Mouse (Mus musculus): ENCODE measurements around the gene Anapc16. TPM values are rescaled to one million over a fixed set of nuclear protein-coding genes. Genes with fewer than 3 reads are reported as not detected.

The Anapc16 gene
- polyA plus RNA-seq, 1 experiment from 2014 or later = 30.3 TPM

DNA sequence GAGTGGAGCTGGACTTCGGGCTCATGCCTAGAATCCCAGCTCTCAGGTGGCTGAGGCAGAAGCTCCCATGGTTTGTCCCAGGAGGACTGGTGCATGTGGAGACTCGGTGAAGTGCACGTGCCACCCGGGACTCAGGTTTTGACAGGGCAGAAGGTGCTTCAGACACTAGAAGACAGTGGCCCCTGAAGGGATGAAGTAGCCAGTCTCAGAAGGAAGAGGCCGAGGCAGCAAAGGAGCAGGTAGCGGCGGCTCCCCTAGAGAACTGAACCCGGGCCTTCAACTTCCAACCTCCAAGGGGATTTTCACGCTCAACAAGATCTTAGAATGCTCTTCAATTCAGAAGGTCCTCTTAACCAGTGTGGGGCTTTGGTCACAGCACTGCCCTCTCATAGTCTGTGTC lies 12.5 kb downstream of the Anapc16 start:
- WGBS (ENCODE audit: missing documents) = 97% methylated on average over 9 of the region's 9 CpGs
- Histone ChIP-seq H3K79me2 (ENCODE audit: inconsistent target) (no peaks in the 10 kb centered on the region; the same call in 1 of the 2 replicates), H3K27ac (no peak overlapping the region), H3K36me3 (ENCODE audit: inconsistent target) (peaks cover 55% of the 10 kb centered on the region), H3K4me3 (ENCODE audit: inconsistent target) (no peak overlapping the region)

- Histone ChIP-seq H3K36me3 (ENCODE audit: inconsistent target) (peaks cover 46% of the 10 kb centered on the region), H3K4me3 (ENCODE audit: inconsistent target) (no peak overlapping the region), H3K79me2 (ENCODE audit: inconsistent target) (no peaks in the 10 kb centered on the region; the same call in 1 of the 2 replicates), H3K27ac (no peak overlapping the region)
- WGBS (ENCODE audit: missing documents) = 96% methylated on average over 4 of the region's 4 CpGs
Measured at GRCm38 (mm10) chr10:59988036-59988435, 14.9 kb downstream of the Anapc16 start.

DNA sequence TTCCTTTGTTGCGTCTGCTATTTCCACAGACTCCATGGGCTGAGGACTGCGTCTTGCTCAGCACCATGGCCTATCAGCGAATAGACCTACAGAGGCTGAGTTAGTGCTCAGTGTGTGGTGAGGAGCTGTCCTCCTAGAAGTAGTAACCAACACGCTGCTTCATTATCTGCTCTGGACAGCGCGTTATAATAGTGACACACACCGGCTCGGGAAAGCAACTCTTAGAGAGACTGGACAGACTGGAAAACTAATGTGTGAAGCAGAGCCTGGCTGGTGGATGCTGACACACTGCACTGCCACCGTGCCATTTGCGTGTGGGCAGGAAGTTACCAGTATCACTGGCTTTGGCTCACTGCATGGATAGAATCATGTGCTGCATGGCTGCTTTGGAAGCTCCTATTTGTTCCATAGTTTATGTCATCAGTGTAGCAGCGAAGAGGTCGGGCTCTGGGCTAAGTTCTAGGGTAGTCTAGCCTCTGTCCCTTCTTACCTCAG lies 20.5 kb downstream of the Anapc16 start:
- Histone ChIP-seq H3K27ac (no peak overlapping the region), H3K4me3 (ENCODE audit: inconsistent target) (no peak overlapping the region), H3K36me3 (ENCODE audit: inconsistent target) (peaks cover 6% of the 10 kb centered on the region; the same call in 1 of the 2 replicates), H3K79me2 (ENCODE audit: inconsistent target) (no peaks in the 10 kb centered on the region)
- WGBS (ENCODE audit: missing documents) = 87% methylated on average over 12 of the region's 12 CpGs

GRCm38 (mm10) chr10:59981792-59982191 lies 21.1 kb downstream of the Anapc16 start:
- 87% methylated on average over 9 of the region's 9 CpGs for WGBS (ENCODE audit: missing documents)
- H3K4me3 ChIP-seq (ENCODE audit: inconsistent target) = no peak overlapping the region
- H3K36me3 ChIP-seq (ENCODE audit: inconsistent target) = no peaks in the 10 kb centered on the region
- no peaks in the 10 kb centered on the region for H3K79me2 ChIP-seq (ENCODE audit: inconsistent target)
- 0 out of 2 replicates have a peak overlapping the region, but pooled peaks have one; percentile 51 for H3K27ac ChIP-seq

- Histone ChIP-seq H3K27ac (peak overlapping the region; percentile 51), H3K4me3 (ENCODE audit: inconsistent target) (no peak overlapping the region), H3K79me2 (ENCODE audit: inconsistent target) (no peaks in the 10 kb centered on the region), H3K36me3 (ENCODE audit: inconsistent target) (no peaks in the 10 kb centered on the region)
- WGBS (ENCODE audit: missing documents) = 5% methylated on average over 4 of the region's 4 CpGs
Measured at GRCm38 (mm10) chr10:59981336-59981735, 21.6 kb downstream of the Anapc16 start.

- peak overlapping the region; percentile 51 for H3K27ac ChIP-seq
- H3K4me3 ChIP-seq (ENCODE audit: inconsistent target) = no peak overlapping the region
Measured at GRCm38 (mm10) chr10:59980815-59981244, 22.1 kb downstream of the Anapc16 start.

GRCm38 (mm10) chr10:59978873-59979743 lies 23.8 kb downstream of the Anapc16 start:
- 71% methylated on average over 11 of the region's 11 CpGs for WGBS (ENCODE audit: missing documents)
- Histone ChIP-seq H3K27ac (no peak overlapping the region), H3K4me3 (ENCODE audit: inconsistent target) (no peak overlapping the region)

More at GRCm38 (mm10) chr10:59980815-59981244, 22.1 kb downstream of the Anapc16 start:
- Histone ChIP-seq H3K36me3 (ENCODE audit: inconsistent target) (no peaks in the 10 kb centered on the region), H3K79me2 (ENCODE audit: inconsistent target) (no peaks in the 10 kb centered on the region)
- 3% methylated on average over 6 of the region's 6 CpGs for WGBS (ENCODE audit: missing documents)

GRCm38 (mm10) chr10:59978401-59978800 lies 24.5 kb downstream of the Anapc16 start:
- no peak overlapping the region for H3K4me3 ChIP-seq (ENCODE audit: inconsistent target)
- no peaks in the 10 kb centered on the region for H3K79me2 ChIP-seq (ENCODE audit: inconsistent target)
- H3K36me3 ChIP-seq (ENCODE audit: inconsistent target) = no peaks in the 10 kb centered on the region
- peak overlapping the region; percentile 21 for H3K27ac ChIP-seq
- WGBS (ENCODE audit: missing documents) = 78% methylated on average over 2 of the region's 2 CpGs

More at GRCm38 (mm10) chr10:59978873-59979743, 23.8 kb downstream of the Anapc16 start:
- Histone ChIP-seq H3K79me2 (ENCODE audit: inconsistent target) (no peaks in the 10 kb centered on the region), H3K36me3 (ENCODE audit: inconsistent target) (no peaks in the 10 kb centered on the region)

DNA sequence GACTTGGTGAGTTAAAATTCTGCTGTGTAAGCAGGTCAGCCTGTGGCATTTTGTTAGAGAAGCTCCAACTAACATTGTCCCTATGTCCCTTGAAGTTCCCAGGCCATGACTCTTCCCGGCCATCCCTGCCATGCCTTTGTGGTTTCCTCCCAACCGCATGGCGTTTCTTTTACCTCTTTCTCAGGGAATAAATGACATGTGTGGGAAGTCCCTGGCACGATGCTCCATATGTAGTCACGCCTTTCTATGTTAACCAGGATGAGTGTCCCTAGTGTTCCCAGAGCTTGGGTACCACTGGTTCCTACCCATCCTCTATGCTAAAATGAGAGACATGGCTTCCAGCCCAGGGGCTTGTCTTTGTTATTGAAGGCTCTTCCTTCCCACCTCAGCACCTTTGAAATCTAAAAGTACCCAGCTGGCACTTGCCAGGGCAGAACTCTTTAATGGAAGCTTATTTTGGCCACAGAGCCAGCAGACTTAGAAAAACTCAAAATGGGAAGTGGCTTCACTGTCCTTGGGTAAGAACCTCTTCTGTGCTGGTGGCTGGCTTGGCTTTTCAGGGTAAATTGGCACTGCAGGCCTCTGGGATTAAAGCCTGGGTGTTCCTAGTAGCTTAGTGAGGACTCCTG lies 25.1 kb downstream of the Anapc16 start:
- no peaks in the 10 kb centered on the region for H3K36me3 ChIP-seq (ENCODE audit: inconsistent target)
- 86% methylated on average over 5 of the region's 5 CpGs for WGBS (ENCODE audit: missing documents)
- no peaks in the 10 kb centered on the region for H3K79me2 ChIP-seq (ENCODE audit: inconsistent target)
- no peak overlapping the region for H3K4me3 ChIP-seq (ENCODE audit: inconsistent target)
- H3K27ac ChIP-seq = peak overlapping the region; percentile 21

DNA sequence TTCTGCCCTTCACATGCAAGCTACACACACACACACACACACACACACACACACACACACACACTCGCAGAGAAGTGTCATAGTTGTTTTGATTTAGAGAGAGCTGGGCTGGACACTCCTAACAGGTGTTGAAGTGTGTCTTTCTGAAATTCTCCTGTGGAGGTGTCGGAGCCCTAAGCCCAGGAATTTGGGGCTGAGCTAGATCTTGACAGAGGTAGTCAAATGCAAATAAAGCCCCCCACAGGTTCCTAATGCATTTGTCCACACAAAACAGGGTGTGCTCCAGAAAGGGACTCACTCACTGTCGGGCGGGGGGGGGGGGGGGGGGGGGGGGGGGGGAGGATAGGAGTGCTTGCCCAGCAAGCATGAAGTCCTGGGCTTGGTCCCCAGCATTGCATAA lies 25.8 kb downstream of the Anapc16 start:
- Histone ChIP-seq H3K79me2 (ENCODE audit: inconsistent target) (no peaks in the 10 kb centered on the region), H3K36me3 (ENCODE audit: inconsistent target) (no peaks in the 10 kb centered on the region), H3K27ac (no peak overlapping the region), H3K4me3 (ENCODE audit: inconsistent target) (no peak overlapping the region)
- WGBS (ENCODE audit: missing documents) = 89% methylated on average over 1 of the region's 4 CpGs

DNA sequence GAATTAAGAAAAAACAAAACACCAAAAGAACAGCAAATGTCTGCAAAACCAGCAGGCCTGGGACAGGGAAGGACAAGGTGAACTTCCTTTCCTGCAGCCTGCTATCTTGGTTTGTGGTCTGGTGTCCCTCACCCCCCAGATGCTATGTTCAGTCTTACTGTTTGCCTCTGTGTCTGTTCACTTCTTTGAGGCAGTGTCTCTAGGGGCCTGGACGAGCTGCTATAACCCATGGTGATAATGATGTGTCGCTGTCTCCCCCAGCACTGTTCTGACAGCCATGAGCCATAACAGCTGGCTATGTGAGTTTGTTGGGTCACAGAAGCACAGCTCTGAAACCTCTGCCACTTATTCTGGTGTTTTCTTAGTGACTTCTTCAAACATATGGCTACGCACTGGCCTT lies 28.1 kb downstream of the Anapc16 start:
- WGBS (ENCODE audit: missing documents) = 68% methylated on average over 3 of the region's 3 CpGs
- Histone ChIP-seq H3K36me3 (ENCODE audit: inconsistent target) (no peaks in the 10 kb centered on the region), H3K4me3 (ENCODE audit: inconsistent target) (no peak overlapping the region), H3K79me2 (ENCODE audit: inconsistent target) (no peaks in the 10 kb centered on the region), H3K27ac (no peak overlapping the region)

GRCm38 (mm10) chr10:59974191-59974664 lies 28.7 kb downstream of the Anapc16 start:
- H3K27ac ChIP-seq = no peak overlapping the region
- WGBS (ENCODE audit: missing documents) = 34% methylated on average over 6 of the region's 6 CpGs
- H3K4me3 ChIP-seq (ENCODE audit: inconsistent target) = no peak overlapping the region
- no peaks in the 10 kb centered on the region for H3K36me3 ChIP-seq (ENCODE audit: inconsistent target)
- H3K79me2 ChIP-seq (ENCODE audit: inconsistent target) = no peaks in the 10 kb centered on the region

DNA sequence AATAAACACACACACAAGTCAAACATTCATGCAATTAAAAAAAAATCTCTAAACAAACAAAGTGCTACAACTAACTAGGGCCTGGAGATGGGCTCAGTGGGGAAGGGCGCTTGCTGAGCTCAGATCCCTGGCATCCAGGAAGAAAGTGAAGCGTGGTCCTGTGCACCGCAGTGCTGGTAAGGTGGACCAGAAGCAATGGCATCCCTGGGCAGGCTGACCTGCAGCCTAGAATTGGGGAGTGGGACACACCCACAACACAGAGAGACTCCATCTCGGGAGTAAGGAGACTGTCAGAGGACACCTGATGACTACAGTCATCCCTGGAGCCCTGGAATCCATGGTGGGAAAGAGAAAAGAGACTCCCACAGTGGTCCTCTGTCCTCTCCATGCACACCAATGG lies 29.5 kb downstream of the Anapc16 start:
- Histone ChIP-seq H3K36me3 (ENCODE audit: inconsistent target) (no peaks in the 10 kb centered on the region), H3K27ac (no peak overlapping the region), H3K4me3 (ENCODE audit: inconsistent target) (no peak overlapping the region), H3K79me2 (ENCODE audit: inconsistent target) (no peaks in the 10 kb centered on the region)
- WGBS (ENCODE audit: missing documents) = 98% methylated on average over 4 of the region's 4 CpGs

GRCm38 (mm10) chr10:59972999-59973398 lies 29.9 kb downstream of the Anapc16 start:
- WGBS (ENCODE audit: missing documents) = 95% methylated on average over 6 of the region's 6 CpGs
- Histone ChIP-seq H3K36me3 (ENCODE audit: inconsistent target) (no peaks in the 10 kb centered on the region), H3K27ac (no peak overlapping the region), H3K79me2 (ENCODE audit: inconsistent target) (no peaks in the 10 kb centered on the region), H3K4me3 (ENCODE audit: inconsistent target) (no peak overlapping the region)

DNA sequence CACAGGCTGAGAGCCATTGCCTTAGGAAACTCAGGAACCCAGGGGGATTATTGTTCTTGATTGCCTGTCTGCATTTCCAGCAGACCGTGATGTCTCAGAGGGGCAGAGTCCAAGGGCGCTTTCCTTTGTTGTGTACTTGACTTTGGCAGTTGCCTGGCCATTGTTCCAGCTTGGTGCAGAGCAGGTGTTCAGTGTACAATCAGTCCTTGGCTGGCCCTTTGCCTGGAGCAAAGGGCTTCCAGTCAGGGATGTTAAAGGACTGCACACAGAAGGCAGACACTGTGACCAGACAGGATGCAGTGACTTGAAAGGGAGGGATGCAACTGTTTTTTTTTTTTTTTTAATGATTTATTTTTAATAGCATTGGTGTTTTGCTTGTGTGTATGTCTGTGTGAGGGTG lies 30.4 kb downstream of the Anapc16 start:
- WGBS (ENCODE audit: missing documents) = 96% methylated on average over 2 of the region's 2 CpGs
- H3K36me3 ChIP-seq (ENCODE audit: inconsistent target) = no peaks in the 10 kb centered on the region
- H3K27ac ChIP-seq = no peak overlapping the region

More for the DNA sequence above, 30.4 kb downstream of the Anapc16 start:
- no peaks in the 10 kb centered on the region for H3K79me2 ChIP-seq (ENCODE audit: inconsistent target)
- no peak overlapping the region for H3K4me3 ChIP-seq (ENCODE audit: inconsistent target)

Data from macrophage (primary cell).